Mouse (Mus musculus) cerebellum, postnatal 36 days (tissue): ENCODE results near the gene Ddr1.
"Not testable (repeated sequence)": the region's sequence is repeated elsewhere in the genome, so short reads cannot be mapped to it uniquely, and the experiment has no call there.

Experiments used
- DNase-seq, 2 experiments: peaks; one replicate each; pipeline ENCODE4 v3.0.0; 2021 to 2022; ENCODE audit warnings: mixed read lengths in 2 of 2

The Ddr1 gene

DNA sequence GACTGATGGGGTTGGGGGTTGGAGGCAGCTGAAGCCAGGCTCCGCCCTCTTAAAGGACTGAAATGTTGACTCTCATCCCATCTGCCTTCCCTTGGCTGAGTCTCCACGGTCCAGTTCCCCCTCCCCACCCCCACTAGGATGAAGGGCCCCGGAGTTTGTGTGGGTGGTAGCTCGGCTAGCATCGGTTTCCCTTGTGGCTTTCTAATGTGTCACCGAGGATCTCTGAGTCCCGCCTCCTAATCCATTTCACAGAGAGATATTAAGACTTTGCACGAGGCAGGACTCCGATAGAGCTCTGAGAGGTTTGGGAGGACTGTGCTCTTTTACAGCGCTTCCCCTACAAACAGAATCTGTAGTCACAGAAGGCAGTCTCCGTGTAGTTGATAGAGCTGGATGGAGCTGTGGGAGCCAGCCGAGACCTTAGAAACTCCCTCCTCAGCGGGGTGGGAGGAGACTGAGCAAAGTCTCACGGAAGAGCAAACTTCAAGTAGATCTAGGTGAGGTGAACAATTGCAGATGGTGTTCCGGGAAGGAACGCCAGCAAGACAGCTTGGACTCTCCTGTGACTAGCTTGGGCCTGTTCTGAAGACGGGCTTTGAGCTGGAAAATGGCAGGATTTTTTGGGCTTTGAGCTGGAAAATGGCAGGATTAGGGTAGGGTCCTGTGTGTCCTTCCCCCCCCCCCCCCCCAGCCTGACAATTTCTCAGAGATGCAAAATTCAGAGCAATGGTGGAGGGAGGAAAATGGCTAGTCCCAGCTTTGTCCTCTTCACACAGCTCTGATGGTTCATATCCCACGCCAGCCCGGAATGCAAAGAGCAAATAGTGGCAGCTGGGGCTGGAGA lies at the start of gene Ddr1:
Ddr1 (minus strand) TSS at position 1 of the 844 bp plus-strand sequence.
- no peak for DNase-seq

DNA sequence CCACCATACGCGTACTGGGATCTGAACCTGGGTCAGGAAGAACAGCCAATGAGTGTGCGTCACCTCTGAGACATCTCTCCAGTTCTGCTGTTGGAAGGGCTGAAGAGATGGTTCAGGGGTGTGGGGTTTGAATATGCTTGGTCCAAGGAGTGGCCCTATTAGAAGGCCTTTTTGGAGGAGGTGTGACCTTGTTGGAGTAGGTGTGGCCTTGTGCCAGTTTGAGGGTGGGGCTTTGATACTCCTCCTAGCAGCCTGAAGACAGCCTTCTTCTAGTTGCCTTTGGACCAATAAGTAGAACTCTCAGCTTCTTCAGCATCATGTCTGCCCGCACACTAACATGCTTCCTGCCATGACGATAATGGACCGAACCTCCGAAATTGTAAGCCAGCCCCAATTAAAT lies 49.2 kb upstream of the Ddr1 start:
- no peak for DNase-seq

DNA sequence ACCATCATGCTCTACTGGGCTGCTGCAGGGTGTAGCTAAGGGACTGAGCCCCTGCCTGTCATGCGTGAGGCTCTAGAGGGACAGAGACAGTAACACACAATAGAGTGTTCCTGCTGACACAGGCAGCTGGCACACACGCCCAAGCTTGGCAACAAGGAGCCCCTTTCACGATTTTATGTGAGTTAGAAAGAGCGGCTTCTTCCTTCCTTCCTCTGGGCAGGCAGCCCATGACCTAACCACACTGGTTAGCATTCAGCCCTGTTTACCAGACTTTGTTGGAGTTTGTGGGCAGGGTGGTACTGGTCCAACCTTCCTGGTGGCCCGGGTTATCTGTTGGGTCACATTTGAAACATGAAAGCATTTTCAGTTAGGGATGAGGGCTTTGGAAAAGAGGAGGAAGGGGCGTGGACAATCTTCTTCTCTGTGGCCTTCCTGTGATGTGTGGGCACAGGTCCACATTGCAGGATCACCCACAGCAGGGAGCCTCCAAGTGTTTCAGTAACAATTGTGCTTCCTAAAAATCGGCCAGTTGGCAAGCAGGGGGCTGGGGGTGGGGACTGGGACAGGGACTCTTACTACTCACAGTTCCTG lies 47.9 kb upstream of the Ddr1 start:
- DNase-seq: peak; percentile 54 to 59

DNA sequence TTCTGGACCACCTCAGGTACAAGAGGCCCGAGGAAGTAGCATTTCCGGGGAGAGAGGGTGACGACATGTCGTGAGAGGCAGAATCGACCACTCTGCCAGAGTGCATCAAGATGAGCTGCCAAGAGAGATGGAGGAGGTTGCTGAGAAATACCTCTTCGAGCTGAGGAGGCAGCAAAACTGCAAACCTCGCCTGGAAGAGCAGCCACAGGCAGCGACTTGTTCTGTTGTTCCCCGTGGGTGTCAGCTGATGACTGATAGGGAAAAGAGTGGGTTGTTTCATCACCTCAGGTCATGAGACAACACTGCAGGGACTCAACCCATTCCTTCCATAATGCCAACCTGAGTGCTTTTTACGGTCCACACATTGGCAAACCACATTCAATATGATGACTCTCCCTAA lies 45.3 kb upstream of the Ddr1 start:
- no peak for DNase-seq

DNA sequence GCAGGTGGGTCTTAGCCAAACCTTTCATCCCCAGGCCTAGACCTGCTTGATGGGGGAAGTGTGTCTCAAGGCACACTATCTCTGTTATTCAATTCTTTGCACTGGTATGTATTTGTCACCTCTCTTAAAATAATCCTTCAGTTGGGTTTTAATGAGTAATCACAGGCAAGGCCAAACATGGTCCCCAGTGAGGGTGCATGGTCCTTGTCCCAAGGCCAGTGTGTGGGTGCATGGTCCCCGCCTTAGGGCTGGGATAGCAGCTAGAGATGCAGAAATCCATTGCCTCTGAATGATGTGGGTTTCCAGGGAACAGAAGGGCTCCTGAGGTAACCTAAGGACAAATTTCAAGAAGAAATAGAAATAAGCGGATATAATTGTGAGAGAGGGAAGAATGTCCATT lies 39.9 kb upstream of the Ddr1 start:
- no peak for DNase-seq

DNA sequence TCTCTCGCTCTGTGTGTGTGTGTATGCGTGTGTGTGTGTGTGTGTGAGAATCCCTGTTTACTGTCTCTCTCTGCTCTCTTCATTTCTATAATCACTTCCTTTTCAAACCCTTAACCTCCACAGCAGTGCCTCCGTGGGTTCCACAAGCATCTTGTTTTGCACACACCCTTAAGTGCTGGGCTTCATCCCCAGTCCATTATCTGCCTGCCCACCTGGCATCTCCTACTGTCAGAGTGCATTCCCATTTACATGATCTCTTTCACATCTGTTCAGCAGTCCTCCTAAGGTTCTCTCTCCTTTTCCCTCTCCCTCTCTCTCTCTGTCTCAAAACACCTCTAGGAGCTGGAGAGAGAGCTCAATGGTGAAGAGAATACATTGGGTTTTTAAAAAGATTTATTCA lies 38.5 kb upstream of the Ddr1 start:
- no peak for DNase-seq

DNA sequence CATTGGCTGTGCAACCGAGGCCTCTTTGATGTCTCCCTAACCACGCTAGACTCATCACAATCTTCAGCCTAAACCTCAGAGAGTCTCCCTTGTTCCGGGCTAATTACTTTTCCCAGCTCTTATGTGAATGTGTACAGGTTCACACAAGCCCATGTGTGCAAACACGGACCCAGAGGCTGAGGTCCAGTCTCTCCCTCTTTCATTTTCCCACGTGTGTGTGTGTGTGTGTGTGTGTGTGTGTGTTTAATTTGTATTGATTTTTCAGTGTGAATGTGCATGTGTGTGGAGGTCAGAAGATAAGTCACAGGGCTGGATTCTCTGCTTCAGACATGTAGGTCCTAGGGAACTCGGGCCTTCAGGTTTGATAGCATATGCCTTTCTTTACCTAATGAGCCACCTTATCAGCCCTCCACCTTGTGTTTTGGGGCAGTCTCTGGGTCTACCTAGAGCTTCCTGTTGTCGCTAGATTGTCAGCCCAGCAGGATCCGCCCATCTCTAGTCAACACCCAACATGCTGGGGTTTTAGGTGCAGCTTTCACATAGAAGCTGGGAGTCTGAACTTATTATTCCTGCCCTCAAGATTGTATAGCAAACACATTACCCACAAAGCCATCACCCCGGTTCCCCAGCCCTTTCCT lies 37.3 kb upstream of the Ddr1 start:
- no peak for DNase-seq

DNA sequence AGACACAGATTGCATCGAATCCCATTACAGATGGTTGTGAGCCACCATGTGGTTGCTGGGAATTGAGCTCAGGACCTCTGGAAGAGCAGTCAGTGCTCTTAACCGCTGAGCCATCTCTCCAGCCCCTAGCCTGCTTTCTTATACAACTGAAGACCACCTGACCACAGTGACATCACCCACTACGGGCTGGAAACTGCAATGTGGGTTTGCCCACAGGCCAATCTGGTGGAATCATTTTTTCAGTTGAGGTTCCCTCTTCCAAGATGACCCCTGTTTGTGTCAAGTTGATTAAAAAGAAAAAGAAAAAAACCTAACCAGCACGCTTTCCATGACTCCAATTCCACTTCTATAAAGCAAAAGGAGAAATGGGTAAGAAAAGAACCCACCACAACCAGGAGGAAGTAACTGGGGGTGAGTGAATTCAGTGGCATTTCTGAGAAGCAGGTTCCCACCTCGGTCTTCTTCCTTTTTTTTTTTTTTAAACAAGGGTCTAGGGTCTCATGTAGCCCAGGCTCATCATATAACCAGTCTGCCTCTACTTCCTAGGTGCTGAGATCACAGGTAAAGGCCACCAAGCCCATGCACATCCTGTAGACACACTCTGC lies 36.0 kb upstream of the Ddr1 start:
- DNase-seq: no peak

DNA sequence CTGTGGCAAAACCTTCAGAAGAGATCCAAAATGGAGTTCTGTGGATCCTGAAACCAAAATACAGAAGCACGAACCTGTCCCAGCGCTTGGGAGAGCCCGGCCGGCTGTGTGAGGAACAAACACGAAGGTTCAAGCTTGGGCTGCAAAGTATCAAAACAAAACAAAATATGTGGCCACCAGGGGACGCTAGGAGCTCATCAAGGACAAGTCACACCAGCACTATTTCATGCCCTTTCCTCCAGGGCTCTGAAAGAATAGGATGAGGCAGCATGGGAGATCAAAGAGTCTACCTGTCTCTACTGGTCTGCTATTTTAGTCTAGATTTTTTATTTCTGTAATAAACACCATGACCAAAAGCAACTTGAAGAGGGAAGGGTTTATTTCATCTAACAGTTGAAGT lies 35.3 kb upstream of the Ddr1 start:
- DNase-seq: peak; percentile 92 to 99

DNA sequence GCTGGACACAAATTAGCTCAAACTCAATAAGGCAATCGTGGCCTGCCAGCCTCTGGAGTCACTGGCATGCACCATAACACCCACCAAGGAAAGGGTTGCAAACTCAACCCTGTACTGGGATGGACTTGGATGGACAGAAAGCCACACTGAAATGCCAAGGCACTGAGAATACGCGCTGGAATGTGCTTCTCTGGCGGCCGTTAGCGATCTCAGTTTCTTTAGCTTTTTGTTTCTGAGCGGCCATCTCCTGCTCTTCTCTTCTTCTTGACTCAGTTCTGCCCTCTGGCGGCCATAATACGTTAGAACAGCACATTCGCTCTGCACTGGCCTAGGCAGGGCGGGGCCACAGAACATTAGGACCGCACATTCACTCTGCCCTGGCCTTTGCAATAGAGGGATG lies 33.3 kb upstream of the Ddr1 start:
- peak; percentile 84 to 90 for DNase-seq

DNA sequence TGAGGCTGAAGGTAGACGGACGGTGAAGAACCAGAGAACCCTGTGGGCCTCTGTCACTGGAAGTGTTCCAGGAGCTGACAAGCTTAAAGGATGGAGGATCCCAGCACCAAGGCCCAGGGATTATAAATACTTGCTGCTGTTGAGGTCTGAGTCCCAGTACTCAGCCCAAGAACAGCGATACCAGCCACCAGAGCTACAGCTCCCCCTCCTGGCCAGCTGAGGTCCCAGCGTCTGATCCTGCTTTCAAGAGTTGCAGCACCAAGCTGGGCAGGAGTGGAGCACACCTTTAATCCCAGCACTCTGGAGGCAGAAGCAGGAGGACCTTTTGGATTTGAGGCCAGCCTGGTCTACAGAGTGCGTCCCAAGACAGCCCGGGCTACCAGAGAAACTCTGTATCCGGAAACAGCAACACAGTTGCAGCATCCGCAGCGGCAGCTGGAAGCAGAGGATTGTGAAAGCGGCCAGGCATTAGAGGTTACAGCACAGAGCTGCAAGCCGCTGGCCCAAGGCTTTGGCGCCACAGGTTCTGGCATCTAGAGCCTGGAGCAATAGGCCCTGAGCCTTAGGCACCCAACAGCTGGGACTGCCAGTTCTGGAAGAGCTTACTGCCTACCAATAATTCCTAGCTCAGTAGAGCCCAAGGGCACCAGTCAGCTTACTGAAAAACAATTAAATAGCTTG lies 32.0 kb upstream of the Ddr1 start:
- peak; percentile 70 to 71 for DNase-seq

DNA sequence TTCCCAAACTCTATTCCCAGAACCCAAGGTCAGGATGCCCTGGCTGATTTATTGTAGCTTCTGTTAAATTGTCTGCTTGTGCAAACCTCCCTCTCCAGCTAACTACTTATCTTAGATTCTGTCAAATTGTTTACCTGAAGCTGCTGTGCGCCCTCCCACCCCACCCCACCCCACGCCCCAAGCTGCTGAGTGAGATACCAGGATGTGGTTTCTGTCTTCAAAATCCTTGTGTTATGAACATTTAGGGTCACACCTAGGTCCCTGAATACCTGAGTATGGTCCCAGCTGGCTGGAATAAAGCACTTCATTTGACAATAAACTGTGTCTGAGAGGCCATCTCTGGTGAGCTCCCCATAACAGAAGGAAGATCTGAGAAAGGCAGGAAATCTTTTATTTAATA lies 30.1 kb upstream of the Ddr1 start:
- no peak for DNase-seq

DNA sequence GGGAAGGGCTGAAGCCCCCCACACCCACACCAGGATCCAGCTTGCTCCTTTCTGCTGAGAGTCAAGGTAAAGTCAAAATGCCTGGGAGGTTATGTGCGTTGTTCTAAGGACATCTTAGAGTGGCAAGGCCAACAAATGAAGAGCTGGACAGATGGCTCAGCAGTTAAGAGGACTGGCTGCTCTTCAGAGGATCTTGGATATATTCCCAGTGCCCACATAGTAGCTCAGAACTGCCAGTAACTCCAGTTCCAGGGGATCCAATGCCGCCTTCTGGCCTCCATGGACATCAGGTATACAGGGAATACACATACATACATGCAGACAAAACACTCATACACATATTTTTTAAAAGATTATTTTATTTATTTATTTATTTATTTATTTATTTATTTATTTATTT lies 29.0 kb upstream of the Ddr1 start:
- no peak for DNase-seq

DNA sequence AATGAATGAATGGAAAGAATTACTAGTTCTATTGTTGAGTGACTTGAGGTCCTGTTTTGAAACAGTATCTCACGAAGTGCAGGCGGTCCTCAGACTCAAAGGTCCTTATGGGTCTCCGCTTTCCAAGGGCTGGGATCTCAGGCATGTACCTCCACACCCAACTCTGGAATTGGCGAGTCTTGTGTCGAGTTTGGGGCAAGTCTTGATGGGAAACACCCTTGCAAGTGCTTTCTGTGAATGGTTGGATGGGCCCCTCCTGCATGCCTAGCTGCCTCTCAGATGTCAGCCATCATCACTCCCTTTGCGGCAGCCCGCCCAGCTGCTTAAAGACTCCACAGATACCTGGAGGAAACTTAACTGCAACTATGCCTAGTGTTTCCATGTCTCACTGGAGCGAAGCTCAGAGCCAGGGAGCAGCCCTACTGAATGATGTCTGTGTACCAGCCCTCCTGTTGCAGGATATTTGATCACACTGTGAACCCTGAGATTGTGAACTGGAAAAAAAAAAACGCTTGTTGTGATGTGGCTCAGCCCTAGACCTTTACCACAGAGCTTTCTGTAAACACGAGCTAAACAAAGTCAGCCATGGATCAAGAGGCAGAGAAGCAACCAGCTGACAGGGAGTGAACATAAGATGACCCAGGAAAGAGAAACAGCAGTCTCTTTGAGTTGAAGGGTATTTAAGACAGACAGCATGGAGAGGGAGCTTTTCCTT lies 27.2 kb upstream of the Ddr1 start:
- no peak for DNase-seq

DNA sequence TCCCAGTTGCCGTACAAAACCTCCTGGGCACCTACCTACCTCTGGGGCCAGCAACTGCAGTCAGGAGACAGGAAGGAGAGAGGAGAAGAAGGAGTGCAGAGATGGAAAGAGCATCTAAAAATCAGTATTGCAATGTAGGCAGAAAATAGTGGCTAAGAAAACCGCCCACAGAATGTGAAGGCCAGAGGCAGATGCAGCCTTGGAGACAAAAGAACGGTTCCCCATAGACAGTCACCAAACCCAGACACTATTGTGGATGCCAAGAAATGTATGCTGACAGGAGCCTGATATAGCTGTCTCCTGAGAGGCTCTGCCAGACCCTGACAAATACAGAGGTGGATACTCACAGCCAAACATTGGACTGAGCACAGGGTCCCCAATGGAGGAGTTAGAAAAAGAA lies 25.7 kb upstream of the Ddr1 start:
- not testable (repeated sequence) for DNase-seq

DNA sequence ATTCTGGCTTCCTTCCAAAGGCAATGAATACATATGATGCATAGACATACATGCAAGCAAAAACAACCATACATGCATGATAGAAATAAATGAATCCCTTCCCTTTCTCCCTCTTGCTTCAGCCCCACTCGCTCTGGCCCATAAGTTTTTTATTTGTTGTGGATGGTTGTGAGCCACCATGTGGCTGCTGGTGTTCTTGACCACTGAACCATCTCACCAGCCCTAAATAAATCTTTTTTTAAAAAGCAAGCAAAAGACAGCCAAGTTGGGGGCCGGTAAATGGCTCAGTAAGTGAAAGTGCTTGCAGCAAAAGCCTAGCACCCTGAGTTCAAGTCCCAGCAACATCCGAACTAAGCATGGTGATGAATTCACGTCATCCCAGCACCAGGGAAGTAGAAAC lies 24.4 kb upstream of the Ddr1 start:
- DNase-seq: no peak

DNA sequence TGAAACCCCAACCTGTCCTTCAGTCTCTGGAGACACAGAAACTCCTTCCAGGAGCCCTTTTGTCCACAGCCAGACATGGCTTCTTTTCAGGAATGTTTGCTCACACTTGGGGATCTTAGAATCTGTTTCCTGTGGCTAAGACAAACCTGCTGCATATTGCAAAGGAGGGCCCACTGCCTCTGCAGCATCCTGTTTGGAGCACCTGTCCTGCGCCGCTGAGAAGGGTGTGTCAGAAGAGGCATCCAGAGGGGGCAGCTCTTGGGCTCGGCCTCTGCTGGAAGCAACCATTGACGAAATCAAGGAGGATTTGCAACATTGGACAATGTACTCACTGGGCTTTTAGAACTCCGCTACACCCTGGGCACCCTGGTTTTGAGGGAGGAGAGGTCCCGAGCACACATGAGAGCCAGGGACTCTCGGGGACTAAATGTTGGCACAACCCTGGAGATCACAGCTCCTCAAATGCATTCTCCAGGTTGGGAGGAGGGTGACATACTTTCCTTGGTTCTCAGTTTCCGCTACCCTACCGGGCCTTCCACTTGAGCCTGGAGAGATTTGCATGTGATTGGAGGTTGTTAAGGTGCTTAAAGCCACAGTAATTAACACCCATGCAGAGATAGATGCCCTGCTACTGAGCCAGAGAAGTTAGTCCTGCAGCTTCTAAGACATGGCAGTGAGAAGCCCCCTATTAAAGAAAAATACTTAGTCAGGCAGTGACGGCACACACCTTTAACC lies 23.2 kb upstream of the Ddr1 start:
- DNase-seq: no peak

DNA sequence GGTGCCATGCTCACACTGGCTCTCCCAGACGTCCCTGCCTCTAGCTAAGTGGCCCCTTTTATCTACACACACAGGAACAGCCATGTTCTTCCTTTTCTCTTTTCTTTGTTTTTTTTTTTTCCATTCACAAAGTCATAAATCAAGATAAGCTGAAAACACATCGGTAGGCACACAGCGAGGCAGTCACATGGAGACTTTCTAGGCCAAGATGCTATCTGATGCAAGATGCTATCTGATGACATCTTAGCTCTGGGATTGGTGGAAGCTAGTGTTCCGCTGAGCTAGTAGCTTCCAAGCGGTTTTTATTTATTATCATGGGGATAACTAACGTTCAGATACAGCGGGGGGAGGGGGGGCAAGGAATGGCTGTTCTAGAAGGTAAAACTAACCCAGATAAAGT lies 22.6 kb upstream of the Ddr1 start:
- no peak for DNase-seq

DNA sequence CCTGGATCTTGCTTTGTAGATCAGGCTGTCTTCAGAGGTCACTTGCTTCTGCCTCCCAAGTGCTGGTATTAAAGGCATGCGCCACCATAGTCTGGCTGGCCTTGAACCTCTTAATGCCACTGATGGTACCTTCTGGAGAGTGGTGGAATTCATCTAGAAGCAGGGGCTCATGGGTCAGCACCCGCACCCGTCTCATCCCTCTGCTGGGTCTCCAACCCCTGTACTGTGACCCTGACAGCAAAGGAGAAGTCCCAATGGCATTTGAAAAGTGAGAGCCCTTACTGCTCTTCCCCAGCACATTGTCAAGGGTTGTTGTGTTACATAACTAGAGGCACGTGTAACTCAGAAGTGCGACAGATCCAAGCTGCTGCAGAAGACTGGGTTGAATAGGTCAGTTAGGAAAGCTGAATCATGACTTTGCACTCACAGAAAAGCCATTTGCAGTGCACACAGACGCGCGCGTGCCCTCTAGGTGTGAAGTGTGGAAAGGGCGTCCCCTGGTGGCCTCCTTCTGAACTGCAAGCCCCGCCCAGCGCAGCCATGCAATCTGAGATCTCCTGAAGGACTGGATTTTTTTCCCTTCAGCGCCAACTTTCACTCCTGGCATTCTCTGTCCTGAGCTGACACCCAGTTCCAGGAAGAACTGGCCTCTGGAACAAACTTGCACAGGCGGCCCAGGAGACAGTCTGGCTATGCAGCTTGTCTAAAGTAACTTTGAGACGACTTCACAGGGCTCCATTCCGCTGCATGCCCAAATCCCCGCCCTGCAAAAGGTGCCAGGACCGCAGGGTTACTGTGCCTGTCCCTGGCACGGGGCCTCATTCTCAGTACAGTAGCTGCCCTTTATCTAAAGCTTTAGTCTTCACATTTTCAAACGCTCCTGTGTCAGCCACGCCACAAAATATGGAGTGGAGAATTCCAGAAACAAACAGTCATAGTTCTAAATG lies 21.1 kb upstream of the Ddr1 start:
- peak; percentile 94 to 98 for DNase-seq

DNA sequence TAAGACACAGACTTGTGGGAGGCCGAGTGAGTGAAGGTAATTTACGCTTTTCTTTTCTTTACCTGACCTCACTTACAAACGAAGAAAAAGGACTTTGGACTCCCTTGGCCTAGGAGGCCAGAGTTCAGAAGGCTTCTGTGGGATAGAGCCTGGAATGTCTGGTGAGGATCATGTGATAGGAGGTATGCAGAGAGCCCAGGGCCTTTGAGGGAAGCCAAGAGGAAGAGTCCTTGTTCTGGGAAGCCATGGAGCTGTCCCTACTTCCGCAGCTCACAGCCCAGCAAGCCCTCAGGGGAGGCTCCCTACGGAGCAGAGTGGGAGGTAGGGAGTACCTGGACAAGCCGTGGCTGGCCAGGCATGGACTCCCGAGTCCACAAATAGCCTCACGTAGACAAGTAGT lies 17.3 kb upstream of the Ddr1 start:
- no peak for DNase-seq

DNA sequence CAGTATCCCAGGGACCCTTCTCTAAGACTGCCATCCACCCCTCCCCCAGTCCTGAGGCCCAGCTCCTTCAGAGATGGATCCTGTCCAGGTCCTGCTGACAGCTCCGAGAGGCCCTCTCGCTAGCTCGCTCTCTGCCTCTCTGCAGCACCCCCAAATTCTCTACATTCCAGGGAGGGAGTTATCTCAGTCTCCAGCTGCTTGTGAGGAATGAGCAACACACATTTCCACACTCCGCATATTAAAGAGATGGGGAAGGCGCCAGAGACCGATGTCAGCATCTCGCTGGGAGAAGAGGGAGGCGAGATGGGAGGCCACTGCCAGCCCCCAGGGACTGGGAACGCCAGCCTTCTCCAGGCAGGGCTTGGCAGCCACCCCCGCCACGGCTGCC lies 15.9 kb upstream of the Ddr1 start:
- no peak for DNase-seq
